Mouse (Mus musculus) ES-Bruce4 (cell line): ENCODE results near the gene Defb19. TPM values are rescaled to one million over a fixed set of nuclear protein-coding genes. Genes with fewer than 3 reads are reported as not detected.

Source experiments
- H3K27ac ChIP-seq: 2 replicates; pipeline ENCODE4 v1.5.1; 2012; ENCODE audit warnings: low read length, inconsistent platforms; ENCODE audit not compliant: insufficient read depth
- H3K27me3 ChIP-seq: 2 replicates; pipeline ENCODE4 v1.6.1; 2012; ENCODE audit warnings: mild to moderate bottlenecking, low read length, inconsistent platforms; ENCODE audit not compliant: control insufficient read depth, poor library complexity, insufficient read depth, severe bottlenecking
- H3K36me3 ChIP-seq: 2 replicates; pipeline ENCODE4 v1.6.1; 2012; ENCODE audit warnings: inconsistent platforms, mild to moderate bottlenecking, low read length, moderate library complexity; ENCODE audit not compliant: control insufficient read depth, poor library complexity, insufficient read depth, severe bottlenecking
- H3K4me1 ChIP-seq: one replicate; pipeline ENCODE4 v1.8.1; 2011; ENCODE audit warnings: low read length; ENCODE audit not compliant: control insufficient read depth, insufficient read depth
- H3K4me3 ChIP-seq: 2 replicates; pipeline ENCODE4 v1.5.1; 2011; ENCODE audit warnings: low read depth, mild to moderate bottlenecking, low read length
- H3K9ac ChIP-seq: 2 replicates; pipeline ENCODE4 v1.6.1; 2012; ENCODE audit warnings: low read depth, mild to moderate bottlenecking, inconsistent platforms; ENCODE audit not compliant: poor library complexity, severe bottlenecking
- H3K9me3 ChIP-seq: replicated peaks from 2 replicates; pipeline ENCODE4 v1.6.1; 2012; ENCODE audit warnings: mild to moderate bottlenecking, low read length, inconsistent platforms; ENCODE audit not compliant: control insufficient read depth, poor library complexity, insufficient read depth, severe bottlenecking
- CTCF ChIP-seq: IDR thresholded peaks from one replicate; pipeline ENCODE4 v1.8.1; 2011; ENCODE audit warnings: low read depth, low read length
- EP300 ChIP-seq: IDR thresholded peaks from 2 replicates; pipeline ENCODE4 v1.6.1; 2011; ENCODE audit warnings: low read depth, low read length; ENCODE audit not compliant: insufficient read depth
- POLR2A ChIP-seq: IDR thresholded peaks from one replicate; pipeline ENCODE4 v1.8.1; 2011; ENCODE audit warnings: low read length; ENCODE audit not compliant: insufficient read depth
- polyA plus RNA-seq: library from polyadenylated mRNA; stranded (reverse); fragments of >200 nt; gene quantifications from 2 replicates; pipeline ENCODE4 v1.2.4, GENCODE M21; 2011; ENCODE audit warnings: low read depth; ENCODE audit not compliant: missing spikeins, insufficient read depth, insufficient read length

The Defb19 gene
- polyA plus RNA-seq, 1 experiment = not detected

GRCm38 (mm10) chr2:152600076-152600475, 20.0 kb upstream of the Defb19 start:
- Histone ChIP-seq H3K27ac (no peak overlapping the region), H3K9ac (no peak overlapping the region), H3K27me3 (no peaks in the 10 kb centered on the region), H3K4me1 (no peaks in the 10 kb centered on the region), H3K36me3 (no peaks in the 10 kb centered on the region), H3K9me3 (no peaks in the 10 kb centered on the region), H3K4me3 (no peak overlapping the region)
- TF ChIP-seq CTCF = no peak

- Histone ChIP-seq H3K36me3 (no peaks in the 10 kb centered on the region), H3K4me3 (no peak within 1 kb of the TSS), H3K27ac (no peak within 1 kb of the TSS), H3K27me3 (no peaks in the 10 kb centered on the region), H3K4me1 (no peaks in the 10 kb centered on the region), H3K9me3 (no peaks in the 10 kb centered on the region), H3K9ac (no peak within 1 kb of the TSS)
- TF ChIP-seq CTCF (no peak), EP300 (no peak)
Observed at GRCm38 (mm10) chr2:152599299-152599698, 19.2 kb upstream of the Defb19 start, which contains the start of gene Defb45. Defb45 (minus strand) TSS chr2:152599399.

GRCm38 (mm10) chr2:152589021-152589420, 8.9 kb upstream of the Defb19 start:
- Histone ChIP-seq H3K27ac (no peak overlapping the region), H3K36me3 (no peaks in the 10 kb centered on the region), H3K27me3 (no peaks in the 10 kb centered on the region), H3K9ac (no peak overlapping the region), H3K4me1 (no peaks in the 10 kb centered on the region), H3K9me3 (no peaks in the 10 kb centered on the region), H3K4me3 (no peak overlapping the region)
- TF ChIP-seq POLR2A = no peak
- no peak for TF ChIP-seq EP300
- TF ChIP-seq CTCF = no peak

GRCm38 (mm10) chr2:152588450-152588849, 8.3 kb upstream of the Defb19 start:
- H3K9me3 ChIP-seq = no peaks in the 10 kb centered on the region
- no peaks in the 10 kb centered on the region for H3K27me3 ChIP-seq
- no peak overlapping the region for H3K27ac ChIP-seq
- no peaks in the 10 kb centered on the region for H3K36me3 ChIP-seq
- H3K4me1 ChIP-seq = no peaks in the 10 kb centered on the region
- no peak overlapping the region for H3K9ac ChIP-seq
- no peak overlapping the region for H3K4me3 ChIP-seq
- TF ChIP-seq CTCF (no peak), POLR2A (no peak), EP300 (no peak)

- no peaks in the 10 kb centered on the region for H3K36me3 ChIP-seq
- no peak overlapping the region for H3K4me3 ChIP-seq
- H3K27me3 ChIP-seq = no peaks in the 10 kb centered on the region
- H3K9ac ChIP-seq = no peak overlapping the region
- TF ChIP-seq POLR2A = no peak
- no peak for TF ChIP-seq EP300
- peak; percentile 36 for TF ChIP-seq CTCF
- no peak overlapping the region for H3K27ac ChIP-seq
- H3K9me3 ChIP-seq = no peaks in the 10 kb centered on the region
- no peaks in the 10 kb centered on the region for H3K4me1 ChIP-seq
Observed at GRCm38 (mm10) chr2:152586926-152587560, 6.9 kb upstream of the Defb19 start.

- Histone ChIP-seq H3K27ac (no peak overlapping the region), H3K4me1 (no peaks in the 10 kb centered on the region), H3K27me3 (no peaks in the 10 kb centered on the region), H3K36me3 (no peaks in the 10 kb centered on the region), H3K4me3 (no peak overlapping the region), H3K9ac (no peak overlapping the region), H3K9me3 (no peaks in the 10 kb centered on the region)
- TF ChIP-seq EP300 (no peak), POLR2A (no peak), CTCF (no peak)
Observed at GRCm38 (mm10) chr2:152580612-152581011, 500 bp upstream of the Defb19 start.
